Mouse (Mus musculus): Measurements from ENCODE around the gene Fcna. TPM values are rescaled to one million over a fixed set of nuclear protein-coding genes. Genes with fewer than 3 reads are reported as not detected.

Fcna gene
- total RNA-seq, 1 experiment from 2014 or later, result 9.7 TPM

DNA sequence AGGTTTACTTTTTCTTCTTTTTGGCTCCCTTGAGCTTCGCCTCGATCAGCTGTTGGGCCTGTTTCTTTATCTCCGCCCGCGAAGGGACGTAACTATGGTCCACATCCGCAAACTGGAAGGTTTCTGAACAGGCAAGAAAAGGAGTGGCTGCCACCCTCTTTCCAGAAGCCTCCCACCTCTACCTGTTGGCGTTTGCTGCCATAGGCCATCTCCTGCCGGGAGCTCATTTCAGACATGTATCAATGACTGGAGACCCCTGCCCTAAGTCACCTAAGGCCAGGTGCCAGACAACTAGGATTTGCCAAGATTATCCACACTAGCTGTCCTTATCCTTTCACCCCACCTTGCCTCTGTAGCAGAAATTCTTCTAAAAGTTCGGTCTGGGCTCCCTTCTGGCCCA lies 19.2 kb downstream of the Fcna start:
- no peak for DNase-seq

DNA sequence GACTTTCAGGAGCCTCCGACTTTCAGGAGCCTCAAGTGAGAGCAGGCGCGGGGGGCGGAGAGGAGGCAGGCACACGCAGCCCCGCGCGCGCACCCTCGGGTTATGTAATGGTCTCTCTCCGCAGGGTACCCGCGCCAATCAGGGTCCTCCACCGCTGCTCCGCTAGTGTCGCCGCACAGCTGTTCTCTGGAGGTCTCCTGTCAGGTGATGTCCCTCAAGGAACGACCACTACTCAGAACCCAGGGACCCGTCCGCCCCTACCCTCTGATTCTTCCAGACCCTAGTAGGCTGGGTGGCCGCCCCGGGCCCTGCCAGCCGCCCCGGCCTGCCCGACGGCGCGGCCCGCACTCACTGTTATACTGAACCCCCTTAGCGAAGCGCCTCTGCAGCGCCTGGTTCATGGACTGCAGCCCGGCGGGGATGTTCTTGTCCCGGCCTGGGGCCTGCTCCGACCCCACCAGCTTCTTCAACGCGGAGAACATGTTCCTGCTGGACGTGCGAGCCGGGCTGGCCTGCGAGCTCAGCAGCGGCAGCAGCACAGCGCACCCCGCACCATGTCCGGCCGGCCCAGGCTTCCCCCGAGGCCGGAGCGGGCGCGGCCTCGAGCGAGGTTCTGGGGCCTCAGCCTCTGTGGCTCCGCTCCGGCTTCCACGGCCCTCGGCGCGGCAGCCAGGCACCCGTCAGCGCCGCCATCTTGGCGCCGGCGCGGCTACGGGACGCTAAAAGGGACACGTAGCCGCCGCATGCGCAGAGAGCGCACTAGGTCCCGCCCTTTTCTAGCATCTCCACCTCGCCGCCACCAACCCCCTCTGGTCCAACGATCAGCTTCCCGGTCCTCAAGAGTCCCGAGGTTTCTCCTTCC lies 19.8 kb downstream of the Fcna start, which contains the start of gene Rabl6:
Rabl6 (minus strand) TSS at position 761 of the 862 bp plus-strand sequence.
- peak; percentile 93 for DNase-seq

DNA sequence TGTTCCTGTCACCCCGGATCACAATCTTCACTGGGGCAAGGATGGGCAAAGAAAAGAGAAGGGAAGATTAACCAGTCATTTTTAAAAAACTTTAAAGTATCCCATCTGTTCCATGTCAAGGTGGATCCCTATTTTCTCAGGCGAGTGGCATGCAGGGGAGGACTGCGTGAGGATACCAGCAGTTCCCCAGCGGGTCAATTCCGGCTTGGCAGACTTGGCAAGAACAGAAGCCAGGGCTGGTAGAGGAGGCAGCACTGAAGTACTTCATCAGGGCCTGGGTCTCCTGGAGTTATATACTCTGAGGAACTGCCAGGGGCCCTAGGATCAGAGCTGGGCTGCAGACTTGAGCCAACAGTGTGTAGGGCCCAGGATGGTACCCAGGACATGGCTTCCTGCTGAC lies 25.3 kb downstream of the Fcna start:
- DNase-seq, result no peak

DNA sequence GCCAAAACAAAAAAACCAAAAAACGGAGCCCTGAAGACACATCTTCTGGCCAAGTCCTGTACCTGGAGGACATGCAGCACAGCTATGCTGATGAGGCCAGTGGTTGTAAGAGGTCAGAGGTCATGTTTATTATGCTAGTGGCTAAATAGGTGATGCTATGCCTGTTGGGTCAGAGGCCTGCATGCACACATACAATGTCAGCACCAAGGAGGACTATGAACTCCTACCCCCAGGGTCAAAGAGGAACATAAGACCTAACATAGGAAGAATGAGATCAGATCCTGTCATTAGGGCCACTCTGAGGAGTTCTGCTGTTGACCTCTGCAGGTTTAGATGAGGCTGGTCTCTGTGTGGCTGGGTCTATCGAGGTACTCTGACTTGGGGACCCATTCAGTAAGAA lies 27.8 kb downstream of the Fcna start:
- no peak for DNase-seq

GRCm38 (mm10) chr2:25598749-25599148 lies 29.1 kb downstream of the Fcna start:
- DNase-seq, result no peak

DNA sequence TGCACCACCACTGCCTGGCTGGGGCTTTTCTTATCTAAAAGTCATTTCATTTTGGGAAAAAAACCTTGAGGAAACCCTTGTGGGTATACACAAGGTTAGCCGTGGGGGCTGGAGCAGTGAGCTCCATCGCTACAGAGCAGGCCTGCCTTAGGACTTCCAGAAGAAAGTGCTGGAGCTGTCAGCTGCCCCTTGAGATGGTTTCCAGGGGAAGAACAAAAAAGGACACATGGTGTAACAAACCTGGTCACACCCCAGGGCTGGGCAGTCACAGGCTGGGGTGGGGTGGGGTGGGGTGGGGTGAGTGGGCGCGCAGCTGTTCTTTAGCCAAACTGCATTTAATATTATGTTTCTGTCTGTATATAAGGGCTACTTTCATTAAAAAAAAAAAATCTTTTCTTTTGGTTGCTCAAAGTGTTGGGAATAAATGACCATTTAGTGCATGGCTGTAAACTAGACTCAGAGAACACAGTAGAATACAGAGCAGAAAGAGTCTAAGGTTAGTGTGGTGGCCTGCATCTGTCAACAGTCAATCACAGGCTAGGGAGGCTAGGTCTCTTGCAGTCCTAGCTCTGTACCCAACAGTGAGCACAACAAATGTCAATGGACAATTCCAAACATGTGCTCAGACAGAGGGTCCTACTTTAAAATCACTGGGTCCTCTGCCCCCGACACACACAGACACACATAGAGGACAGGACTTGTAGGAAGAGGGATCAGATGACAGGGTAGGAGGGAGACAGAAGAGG lies 30.9 kb downstream of the Fcna start:
- DNase-seq, result no peak

DNA sequence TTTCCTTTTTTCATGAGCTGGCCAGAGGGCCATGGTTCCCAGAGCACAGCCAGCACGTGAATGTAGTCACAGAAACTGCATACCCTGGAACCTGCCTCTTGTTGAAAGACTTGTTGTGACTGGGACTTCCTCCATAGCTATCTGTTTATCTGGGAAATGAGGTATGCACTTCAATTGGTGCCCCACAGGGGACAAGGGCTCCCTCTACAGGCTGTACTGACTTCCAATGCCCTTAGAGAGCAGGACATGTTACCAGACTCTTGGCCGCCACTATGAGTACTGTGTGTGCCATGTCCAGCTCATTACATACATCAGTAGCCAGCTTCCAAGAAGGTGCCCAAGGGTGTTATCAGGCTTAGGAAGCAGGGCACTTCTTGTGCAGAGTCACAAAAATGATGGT lies 36.0 kb downstream of the Fcna start:
- peak; percentile 62 for DNase-seq

- no peak for DNase-seq
Observed at GRCm38 (mm10) chr2:25588227-25588907, 39.5 kb downstream of the Fcna start.

GRCm38 (mm10) chr2:25587290-25587689 lies 40.5 kb downstream of the Fcna start:
- no peak for DNase-seq

- no peak for DNase-seq
Observed at GRCm38 (mm10) chr2:25585601-25586000, 42.2 kb downstream of the Fcna start.

DNA sequence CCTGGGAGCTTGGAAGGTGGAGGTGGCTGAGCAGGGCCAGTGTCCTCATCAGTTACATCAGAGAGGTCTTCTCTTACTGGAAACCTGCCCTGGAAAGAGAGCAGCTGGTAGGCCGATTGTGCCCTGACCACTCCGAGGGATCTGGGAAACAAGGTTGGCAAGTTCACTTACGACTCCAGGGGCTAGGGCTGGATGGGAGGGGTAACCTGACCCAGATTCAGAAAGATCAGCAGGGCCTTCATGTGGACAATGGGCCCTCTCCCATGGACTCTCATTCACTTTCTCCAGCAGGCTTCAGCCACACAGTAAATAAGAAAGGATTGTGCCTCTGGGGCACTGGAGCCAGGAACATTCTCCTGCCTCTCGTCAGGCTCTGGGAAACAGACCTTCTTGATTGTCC lies 43.0 kb downstream of the Fcna start:
- no peak for DNase-seq

DNA sequence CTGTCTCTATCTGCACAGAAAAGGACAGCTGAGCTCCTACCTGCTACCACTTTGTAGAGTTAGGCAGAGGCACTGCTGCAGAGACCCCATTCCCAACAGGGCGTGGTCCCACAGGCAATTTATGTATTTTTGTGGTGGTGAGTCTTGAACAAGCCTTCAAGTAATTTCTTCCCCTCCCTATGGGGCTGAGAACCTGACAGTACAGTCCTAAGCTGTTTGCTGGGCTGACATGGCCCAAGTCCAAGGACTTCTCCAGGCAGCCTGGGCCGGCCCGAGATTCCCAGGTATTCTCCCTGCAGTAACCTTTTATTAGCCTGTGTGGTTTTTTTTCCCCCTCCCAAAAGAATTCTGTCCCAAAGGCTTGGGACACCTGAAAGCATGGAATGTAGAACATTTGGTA lies 43.7 kb downstream of the Fcna start:
- DNase-seq, result no peak

DNA sequence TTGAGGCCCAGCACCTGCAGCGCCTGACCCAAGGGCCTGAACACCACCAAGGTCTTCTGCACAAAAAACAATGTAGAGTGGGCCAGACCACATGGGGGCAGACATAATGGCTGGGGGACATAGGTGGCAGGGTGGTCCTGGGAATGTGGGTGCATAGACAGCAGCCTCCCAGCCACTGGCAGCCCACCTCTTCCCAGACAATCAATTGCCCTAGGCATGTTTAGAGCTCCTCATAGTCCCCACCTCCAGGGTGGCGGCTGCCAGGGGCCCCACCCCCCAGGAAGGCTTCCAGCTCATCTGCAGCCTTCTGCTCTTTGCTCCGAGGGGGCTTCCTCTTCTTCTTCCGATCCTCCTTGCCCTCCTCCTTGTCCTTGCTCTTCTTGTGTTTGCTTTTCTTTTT lies 44.3 kb downstream of the Fcna start:
- DNase-seq, result peak; percentile 7

- DNase-seq, result peak; percentile 35
Observed at GRCm38 (mm10) chr2:25583120-25583481, 44.7 kb downstream of the Fcna start.

GRCm38 (mm10) chr2:25582466-25583119 lies 45.2 kb downstream of the Fcna start:
- DNase-seq, result peak; percentile 70

- peak; percentile 30 for DNase-seq
Observed at GRCm38 (mm10) chr2:25581901-25582301, 45.9 kb downstream of the Fcna start.

DNA sequence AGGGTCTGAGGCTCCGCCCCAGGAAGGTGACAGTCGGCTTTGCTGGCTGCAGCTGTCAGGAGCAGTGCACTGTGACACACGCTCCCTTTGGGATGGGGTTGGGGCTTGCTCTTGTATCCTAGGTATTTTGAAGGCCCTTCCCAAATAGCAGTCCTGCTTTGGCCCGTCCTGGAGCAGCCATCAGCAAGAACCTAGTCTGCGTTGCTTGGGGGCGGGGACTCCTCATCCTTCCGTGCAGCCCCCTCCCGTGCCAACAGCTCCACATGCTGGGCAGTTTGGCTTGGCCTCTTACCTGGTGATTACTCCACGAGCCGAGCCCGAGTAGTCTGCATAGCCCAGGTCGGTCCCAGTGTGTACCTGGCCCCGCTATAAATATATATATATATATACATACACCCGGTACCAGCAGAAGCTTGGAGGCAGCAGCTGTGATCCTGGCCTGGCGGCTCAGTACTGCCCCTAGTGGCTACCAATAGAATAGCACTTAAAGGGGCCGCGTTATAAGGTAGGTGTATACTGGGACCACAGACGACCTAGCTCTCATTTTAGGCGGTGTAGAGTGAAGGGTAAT lies 46.5 kb downstream of the Fcna start, which contains the start of gene Ajm1:
Ajm1 (minus strand) TSS at position 464 of the 571 bp plus-strand sequence.
- peak; percentile 77 for DNase-seq

DNA sequence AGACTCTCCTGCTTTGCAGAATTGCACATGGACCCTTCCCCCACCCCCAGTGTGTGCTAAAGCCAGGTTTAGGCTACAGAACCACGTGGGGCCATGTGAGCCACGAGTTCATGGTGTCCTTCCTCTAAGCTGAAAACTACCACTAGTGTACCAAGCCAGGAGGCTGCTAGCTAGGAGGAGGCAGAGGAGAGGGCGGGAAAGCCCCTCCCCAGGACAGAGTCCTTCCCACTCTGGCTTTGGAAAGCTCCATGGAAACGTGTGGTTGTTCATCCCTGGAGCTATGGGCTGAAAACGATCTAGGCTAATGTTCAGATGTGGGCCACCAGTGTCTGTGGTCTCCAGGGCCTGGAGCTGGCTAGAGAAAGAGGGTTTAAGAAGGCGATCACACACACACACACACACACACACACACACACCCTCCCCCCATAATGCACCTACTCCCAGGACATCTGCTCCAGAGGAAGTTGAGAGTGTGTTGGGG lies 47.2 kb downstream of the Fcna start:
- peak; percentile 7 for DNase-seq

- peak; percentile 52 for DNase-seq
Observed at GRCm38 (mm10) chr2:25579737-25580460, 47.9 kb downstream of the Fcna start.

DNA sequence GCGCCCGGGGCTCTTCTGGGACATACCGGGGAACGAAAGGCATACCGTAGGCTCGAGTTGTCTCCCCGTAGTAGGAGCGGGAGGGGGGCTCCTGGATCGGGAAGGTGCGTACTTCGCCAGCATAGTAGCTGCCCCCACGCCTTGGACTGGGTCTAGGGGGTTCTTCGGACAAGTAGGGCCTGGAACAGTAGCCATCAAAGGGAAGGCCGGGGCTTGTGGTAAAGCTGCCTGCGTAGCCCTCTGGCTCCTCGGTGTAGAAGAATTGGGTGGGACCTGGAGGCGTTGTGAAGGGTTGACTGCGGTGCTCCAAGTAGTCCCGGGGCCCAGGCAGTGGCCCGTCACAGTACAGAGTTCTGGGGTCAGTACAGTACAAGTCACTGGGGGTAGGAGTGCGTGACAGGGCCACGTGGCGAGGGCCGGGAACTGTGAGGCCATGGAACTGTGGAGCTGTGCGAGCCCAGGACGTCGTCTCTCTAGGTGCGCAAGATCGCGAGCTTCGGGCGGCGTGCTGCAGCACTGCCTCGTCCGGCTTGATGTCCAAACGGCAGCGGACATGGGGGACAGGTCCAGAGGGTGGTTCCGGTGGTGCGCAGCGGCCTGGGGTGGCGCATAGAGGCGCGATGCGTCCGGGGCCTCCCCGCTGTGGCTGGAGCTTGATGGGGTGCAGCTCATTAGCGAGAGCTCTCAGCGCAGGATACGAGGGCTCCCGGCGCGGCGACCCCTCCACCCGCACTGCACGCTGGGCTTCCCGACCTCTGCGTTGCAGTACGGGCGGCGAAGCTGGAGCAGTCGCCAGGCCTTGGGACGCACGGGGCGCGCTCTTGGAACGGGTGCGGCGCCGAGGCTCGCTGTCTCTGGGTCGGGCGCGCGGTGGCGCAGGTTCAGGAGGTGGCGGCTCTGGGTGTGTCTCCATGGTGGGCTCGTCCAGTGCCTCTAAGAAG lies 48.8 kb downstream of the Fcna start:
- DNase-seq, result peak; percentile 23
